Mouse (Mus musculus): Measurements from ENCODE around the gene Edrf1. TPM values are rescaled to one million over a fixed set of nuclear protein-coding genes. Genes with fewer than 3 reads are reported as not detected.

The Edrf1 gene
- 5.2 TPM for polyA plus RNA-seq (2012; fragmentation: generic; extraction: Trizol)

- Histone ChIP-seq H3K79me2 (ENCODE audit: control insufficient read depth, insufficient read depth) (peaks cover 10% of the 10 kb centered on the region), H3K27me3 (ENCODE audit: control insufficient read depth, insufficient read depth, insufficient read length) (no peaks in the 10 kb centered on the region), H3K36me3 (ENCODE audit: control insufficient read depth, insufficient read depth) (peaks cover 19% of the 10 kb centered on the region), H3K4me2 (ENCODE audit: low read depth) (peak within 1 kb of the TSS; percentile 93), H3K4me3 (peak within 1 kb of the TSS; percentile 82), H3ac (ENCODE audit: control insufficient read depth, insufficient read length) (peak within 1 kb of the TSS; percentile 79)
- TF ChIP-seq TCF12 (IDR thresholded peaks at IDR 0.05; ENCODE audit: insufficient read depth, poor library complexity, severe bottlenecking) (no peak), CEBPB (IDR thresholded peaks at IDR 0.05; ENCODE audit: insufficient read depth, poor library complexity, severe bottlenecking) (no peak), MYOG (IDR thresholded peaks at IDR 0.05; ENCODE audit: control insufficient read depth in 1 of 3, insufficient read depth in 1 of 3, insufficient read length in 2 of 3, low read depth in 2 of 3) (no peak), E2F4 (IDR thresholded peaks at IDR 0.05; ENCODE audit: insufficient read depth) (no peak), SRF (IDR thresholded peaks at IDR 0.05; ENCODE audit: control insufficient read depth, insufficient read length, low read depth) (peak; percentile 6), MYOD1 (IDR thresholded peaks at IDR 0.05; ENCODE audit: control insufficient read depth in 1 of 3, insufficient read length in 2 of 3, low read depth in 2 of 3) (no peak), REST (IDR thresholded peaks at IDR 0.05; ENCODE audit: insufficient read depth, insufficient read length) (no peak), POLR2AphosphoS2 (IDR thresholded peaks at IDR 0.05; ENCODE audit: insufficient read length, low read depth) (peak; percentile 89), MAX (IDR thresholded peaks at IDR 0.05; ENCODE audit: low read depth) (peak; percentile 52), POLR2A (IDR thresholded peaks at IDR 0.05; ENCODE audit: insufficient read length, low read depth) (peak; percentile 74), USF1 (IDR thresholded peaks at IDR 0.05; ENCODE audit: low read depth) (no peak), TCF3 (IDR thresholded peaks at IDR 0.05; ENCODE audit: insufficient read length, low read depth) (no peak)
Measured at GRCm38 (mm10) chr7:133637361-133638305, at the start of gene Edrf1. Gene Edrf1 (plus strand): TSS chr7:133637543.

- TF ChIP-seq MAX (IDR thresholded peaks at IDR 0.05; ENCODE audit: low read depth) (no peak), TCF3 (IDR thresholded peaks at IDR 0.05; ENCODE audit: insufficient read length, low read depth) (no peak), E2F4 (IDR thresholded peaks at IDR 0.05; ENCODE audit: insufficient read depth) (no peak), CEBPB (IDR thresholded peaks at IDR 0.05; ENCODE audit: insufficient read depth, poor library complexity, severe bottlenecking) (no peak), TCF12 (IDR thresholded peaks at IDR 0.05; ENCODE audit: insufficient read depth, poor library complexity, severe bottlenecking) (no peak), SRF (IDR thresholded peaks at IDR 0.05; ENCODE audit: control insufficient read depth, insufficient read length, low read depth) (no peak), POLR2AphosphoS2 (IDR thresholded peaks at IDR 0.05; ENCODE audit: insufficient read length, low read depth) (no peak), MYOD1 (IDR thresholded peaks at IDR 0.05; ENCODE audit: control insufficient read depth in 1 of 3, insufficient read length in 2 of 3, low read depth in 2 of 3) (no peak), POLR2A (IDR thresholded peaks at IDR 0.05; ENCODE audit: insufficient read length, low read depth) (no peak), MYOG (IDR thresholded peaks at IDR 0.05; ENCODE audit: control insufficient read depth in 1 of 3, insufficient read depth in 1 of 3, insufficient read length in 2 of 3, low read depth in 2 of 3) (no peak), REST (IDR thresholded peaks at IDR 0.05; ENCODE audit: insufficient read depth, insufficient read length) (no peak), USF1 (IDR thresholded peaks at IDR 0.05; ENCODE audit: low read depth) (no peak)
- Histone ChIP-seq H3ac (ENCODE audit: control insufficient read depth, insufficient read length) (no peak overlapping the region), H3K79me2 (ENCODE audit: control insufficient read depth, insufficient read depth) (no peaks in the 10 kb centered on the region), H3K4me2 (ENCODE audit: low read depth) (no peak overlapping the region), H3K36me3 (ENCODE audit: control insufficient read depth, insufficient read depth) (no peaks in the 10 kb centered on the region), H3K4me3 (no peak overlapping the region), H3K27me3 (ENCODE audit: control insufficient read depth, insufficient read depth, insufficient read length) (no peaks in the 10 kb centered on the region)
Measured at GRCm38 (mm10) chr7:133591750-133592149, 45.6 kb upstream of the Edrf1 start.

- no peak overlapping the region for H3K4me3 ChIP-seq
- no peaks in the 10 kb centered on the region for H3K79me2 ChIP-seq (ENCODE audit: control insufficient read depth, insufficient read depth)
- H3K36me3 ChIP-seq (ENCODE audit: control insufficient read depth, insufficient read depth): no peaks in the 10 kb centered on the region
- no peak overlapping the region for H3ac ChIP-seq (ENCODE audit: control insufficient read depth, insufficient read length)
- H3K4me2 ChIP-seq (ENCODE audit: low read depth): no peak overlapping the region
- no peaks in the 10 kb centered on the region for H3K27me3 ChIP-seq (ENCODE audit: control insufficient read depth, insufficient read depth, insufficient read length)
- TF ChIP-seq TCF12 (IDR thresholded peaks at IDR 0.05; ENCODE audit: insufficient read depth, poor library complexity, severe bottlenecking) (no peak), CEBPB (IDR thresholded peaks at IDR 0.05; ENCODE audit: insufficient read depth, poor library complexity, severe bottlenecking) (no peak), E2F4 (IDR thresholded peaks at IDR 0.05; ENCODE audit: insufficient read depth) (no peak), REST (IDR thresholded peaks at IDR 0.05; ENCODE audit: insufficient read depth, insufficient read length) (no peak), MYOG (IDR thresholded peaks at IDR 0.05; ENCODE audit: control insufficient read depth in 1 of 3, insufficient read depth in 1 of 3, insufficient read length in 2 of 3, low read depth in 2 of 3) (no peak), MYOD1 (IDR thresholded peaks at IDR 0.05; ENCODE audit: control insufficient read depth in 1 of 3, insufficient read length in 2 of 3, low read depth in 2 of 3) (no peak), POLR2AphosphoS2 (IDR thresholded peaks at IDR 0.05; ENCODE audit: insufficient read length, low read depth) (no peak), SRF (IDR thresholded peaks at IDR 0.05; ENCODE audit: control insufficient read depth, insufficient read length, low read depth) (no peak)
Measured at GRCm38 (mm10) chr7:133600558-133600957, 36.8 kb upstream of the Edrf1 start.

- Histone ChIP-seq H3K4me2 (ENCODE audit: low read depth) (no peak within 1 kb of the TSS), H3K4me3 (no peak within 1 kb of the TSS), H3K36me3 (ENCODE audit: control insufficient read depth, insufficient read depth) (no peaks in the 10 kb centered on the region), H3ac (ENCODE audit: control insufficient read depth, insufficient read length) (no peak within 1 kb of the TSS), H3K79me2 (ENCODE audit: control insufficient read depth, insufficient read depth) (no peaks in the 10 kb centered on the region), H3K27me3 (ENCODE audit: control insufficient read depth, insufficient read depth, insufficient read length) (peaks cover 8% of the 10 kb centered on the region)
- TF ChIP-seq MAX (IDR thresholded peaks at IDR 0.05; ENCODE audit: low read depth) (no peak), E2F4 (IDR thresholded peaks at IDR 0.05; ENCODE audit: insufficient read depth) (no peak), TCF3 (IDR thresholded peaks at IDR 0.05; ENCODE audit: insufficient read length, low read depth) (no peak), POLR2AphosphoS2 (IDR thresholded peaks at IDR 0.05; ENCODE audit: insufficient read length, low read depth) (no peak), POLR2A (IDR thresholded peaks at IDR 0.05; ENCODE audit: insufficient read length, low read depth) (no peak), MYOD1 (IDR thresholded peaks at IDR 0.05; ENCODE audit: control insufficient read depth in 1 of 3, insufficient read length in 2 of 3, low read depth in 2 of 3) (no peak), MYOG (IDR thresholded peaks at IDR 0.05; ENCODE audit: control insufficient read depth in 1 of 3, insufficient read depth in 1 of 3, insufficient read length in 2 of 3, low read depth in 2 of 3) (no peak), TCF12 (IDR thresholded peaks at IDR 0.05; ENCODE audit: insufficient read depth, poor library complexity, severe bottlenecking) (no peak), USF1 (IDR thresholded peaks at IDR 0.05; ENCODE audit: low read depth) (no peak)
Measured at GRCm38 (mm10) chr7:133602058-133602457, 35.3 kb upstream of the Edrf1 start, which contains the start of gene Tex36. Gene Tex36 (minus strand): TSS chr7:133602158.
